Mouse (Mus musculus) layer of hippocampus, adult 8-10 months (tissue): Measurements from ENCODE around the gene Lexm. TPM values are rescaled to one million over a fixed set of nuclear protein-coding genes. Genes with fewer than 3 reads are reported as not detected.

ENCODE experiments used
- DNase-seq, 2 experiments: peaks; one replicate each; pipeline ENCODE4 v3.0.0; 2022; ENCODE audit warnings: low spot score in 2 of 2
- total RNA-seq, 4 experiments: library from RNA; stranded (reverse); gene quantifications; 2 replicates each; pipeline ENCODE4 v1.2.4; 2022

Gene Lexm
- total RNA-seq, 4 experiments from 2014 or later = not detected

DNA sequence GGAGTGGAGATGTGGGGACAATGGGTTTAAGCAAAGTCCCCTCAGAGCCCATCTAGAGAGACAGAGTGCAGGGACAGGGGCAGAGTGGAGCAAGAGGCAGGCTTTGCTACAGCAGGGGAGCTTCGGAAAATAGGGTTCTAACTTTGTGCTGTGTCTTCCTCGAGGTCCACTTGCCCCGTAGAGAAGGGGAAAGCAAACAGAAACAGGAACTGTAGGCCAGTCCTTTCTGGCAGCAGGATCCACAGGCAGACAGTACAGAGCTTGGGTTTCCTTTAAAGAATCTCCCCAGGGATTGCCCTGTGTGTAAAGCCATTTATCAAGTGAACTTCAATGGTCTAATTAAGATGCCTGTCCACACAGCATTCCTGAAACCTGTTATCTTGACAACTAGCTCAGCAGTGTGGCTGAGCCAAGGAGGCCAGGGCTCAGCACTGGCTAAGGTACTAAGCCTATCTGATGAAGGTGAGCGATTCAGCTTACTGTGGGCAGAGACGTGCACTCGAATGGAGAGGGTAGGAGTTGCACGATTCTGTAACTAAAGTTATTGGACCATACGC lies 71.1 kb downstream of the Lexm start:
- no peak for DNase-seq

DNA sequence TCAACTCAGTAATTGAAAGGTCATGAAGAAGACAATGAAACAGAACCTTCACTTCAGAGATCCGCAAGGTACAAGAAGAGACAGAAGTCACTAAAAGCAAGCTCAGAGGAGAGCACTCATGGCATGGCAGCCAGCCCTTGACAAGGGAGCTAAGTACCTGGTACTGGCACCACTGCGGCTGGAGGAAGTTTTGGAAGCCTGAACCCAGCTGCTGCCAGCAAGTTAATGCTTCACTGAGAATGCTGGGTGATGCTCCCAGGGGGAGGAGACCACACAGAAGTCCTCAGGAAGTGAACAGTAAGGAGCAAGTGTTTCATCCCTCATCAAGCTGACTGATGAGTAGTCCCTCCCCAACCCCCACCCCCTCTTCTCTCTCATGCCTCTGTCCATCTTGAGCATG lies 74.8 kb downstream of the Lexm start:
- no peak for DNase-seq

DNA sequence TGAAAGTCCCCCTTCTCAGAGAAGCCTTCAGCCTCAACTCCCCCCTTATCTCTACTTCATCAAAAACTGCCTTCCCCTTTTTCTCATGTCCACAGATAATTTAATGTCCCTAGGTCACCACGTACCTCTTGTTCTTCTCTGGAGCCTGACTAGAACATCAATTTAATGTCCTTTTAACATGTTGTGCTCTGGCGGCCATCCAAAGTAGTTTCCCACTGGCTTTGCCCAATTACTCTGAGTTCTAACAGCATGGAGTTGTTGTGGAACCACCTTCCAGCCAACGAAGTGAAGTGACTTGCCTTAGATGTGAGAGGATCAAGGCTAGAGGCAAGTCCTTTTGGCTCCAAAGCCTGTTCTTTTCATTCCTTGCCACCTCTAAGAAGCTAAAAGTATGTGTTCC lies 75.5 kb downstream of the Lexm start:
- no peak for DNase-seq

Other genes with a start within 250 kb of the Lexm start
- gene Pcsk9, start 152.9 kb downstream of the Lexm start, total RNA-seq = under 1 TPM in 3 of 4 experiments, not detected in 1; 0.11 to 0.16 (median 0.13) TPM
- not detected for gene Bsnd, start 125.0 kb downstream of the Lexm start, total RNA-seq
- gene Dhcr24, start 56.2 kb downstream of the Lexm start, total RNA-seq = 10 to 100 TPM; 66.0 to 86.5 (median 75.9) TPM
- gene Ttc22, start 5.2 kb upstream of the Lexm start, total RNA-seq = under 1 TPM; 0.55 to 0.60 (median 0.58) TPM
- 1 to 10 TPM; 5.1 to 9.5 (median 8.5) TPM for gene Pars2, start 33.8 kb upstream of the Lexm start, total RNA-seq
- 10 to 100 TPM; 37.4 to 64.6 (median 50.1) TPM for gene Ttc4, start 61.7 kb upstream of the Lexm start, total RNA-seq
- 1 to 10 TPM; 4.4 to 4.6 (median 4.5) TPM for gene Mroh7, start 113.7 kb upstream of the Lexm start, total RNA-seq
- gene Fam151a, start 116.6 kb upstream of the Lexm start, total RNA-seq = not detected
- gene Acot11, start 187.8 kb upstream of the Lexm start, total RNA-seq = 10 to 100 TPM; 34.4 to 52.4 (median 49.7) TPM